Mouse (Mus musculus) hindbrain, embryonic 15.5 days (tissue): Measurements from ENCODE around the gene Amer1. TPM values are rescaled to one million over a fixed set of nuclear protein-coding genes. Genes with fewer than 3 reads are reported as not detected.

Source experiments
- polyA plus RNA-seq: library from polyadenylated mRNA; unstranded; fragments of >200 nt; fragmentation: Nextera tagmentation; extraction: Ambion mirVana; gene quantifications from 2 replicates; pipeline ENCODE4 v1.2.1, GENCODE M21; 2015

The Amer1 gene
- polyA plus RNA-seq, 1 experiment from 2014 or later: 12.3 TPM

Other genes with a start within 250 kb of the Amer1 start
- gene Arhgef9, start 248.0 kb downstream of the Amer1 start, polyA plus RNA-seq: 44.9 and 45.7 TPM in 2 replicates
- 0.17 TPM in 1 of 2 replicates, not detected in the other for gene Asb12, start 113.1 kb upstream of the Amer1 start, polyA plus RNA-seq
- not detected in 2 replicates for gene Pfn5, start 113.2 kb upstream of the Amer1 start, polyA plus RNA-seq
- gene Zc4h2, start 213.6 kb upstream of the Amer1 start, polyA plus RNA-seq: 60.3 and 65.4 TPM in 2 replicates